Mouse (Mus musculus): ENCODE measurements around the gene Serpinb9b. TPM values are rescaled to one million over a fixed set of nuclear protein-coding genes. Genes with fewer than 3 reads are reported as not detected.

Serpinb9b gene
- total RNA-seq, 2 experiments from 2014 or later = not detected

- no peak for ATAC-seq (replicated peaks; ENCODE audit: poor library complexity, severe bottlenecking)
These were observed 64.1 kb downstream of the Serpinb9b start for GRCm38 (mm10) chr13:33091306-33091705.

Other genes starting within 250 kb of the Serpinb9b start
- not detected in 2 replicates for gene Mylk4, start 243.5 kb upstream of the Serpinb9b start, total RNA-seq (2014; fragmentation: Nextera tagmentation)
- gene Mylk4, start 243.5 kb upstream of the Serpinb9b start, total RNA-seq (2017) = not detected in 2 replicates
- 27.1 and 44.0 TPM in 2 replicates for gene Wrnip1, start 225.4 kb upstream of the Serpinb9b start, total RNA-seq (2014; fragmentation: Nextera tagmentation)
- 42.0 and 48.3 TPM in 2 replicates for gene Wrnip1, start 225.4 kb upstream of the Serpinb9b start, total RNA-seq (2017)
- not detected in 2 replicates for gene D930007J09Rik, start 224.6 kb upstream of the Serpinb9b start, total RNA-seq (2014; fragmentation: Nextera tagmentation)
- gene D930007J09Rik, start 224.6 kb upstream of the Serpinb9b start, total RNA-seq (2017) = not detected in 2 replicates
- gene Serpinb1a, start 176.2 kb upstream of the Serpinb9b start, total RNA-seq (2014; fragmentation: Nextera tagmentation) = 232 and 310 TPM in 2 replicates
- gene Serpinb1a, start 176.2 kb upstream of the Serpinb9b start, total RNA-seq (2017) = 511 and 544 TPM in 2 replicates
- not detected in 2 replicates for gene Serpinb1c, start 129.2 kb upstream of the Serpinb9b start, total RNA-seq (2014; fragmentation: Nextera tagmentation)
- not detected in 2 replicates for gene Serpinb1c, start 129.2 kb upstream of the Serpinb9b start, total RNA-seq (2017)
- 1.9 and 2.2 TPM in 2 replicates for gene Serpinb6b, start 62.2 kb upstream of the Serpinb9b start, total RNA-seq (2014; fragmentation: Nextera tagmentation)
- 5.1 and 5.9 TPM in 2 replicates for gene Serpinb6b, start 62.2 kb upstream of the Serpinb9b start, total RNA-seq (2017)
- gene Serpinb9, start 24.2 kb upstream of the Serpinb9b start, total RNA-seq (2014; fragmentation: Nextera tagmentation) = 4.8 and 5.0 TPM in 2 replicates
- 3.2 and 4.2 TPM in 2 replicates for gene Serpinb9, start 24.2 kb upstream of the Serpinb9b start, total RNA-seq (2017)
- not detected in 2 replicates for gene Serpinb1b, start 51.2 kb downstream of the Serpinb9b start, total RNA-seq (2014; fragmentation: Nextera tagmentation)
- gene Serpinb1b, start 51.2 kb downstream of the Serpinb9b start, total RNA-seq (2017) = not detected in 2 replicates
- gene Serpinb9c, start 132.3 kb downstream of the Serpinb9b start, total RNA-seq (2014; fragmentation: Nextera tagmentation) = not detected in 2 replicates
- not detected in 2 replicates for gene Serpinb9c, start 132.3 kb downstream of the Serpinb9b start, total RNA-seq (2017)
- not detected in 2 replicates for gene Serpinb9d, start 165.5 kb downstream of the Serpinb9b start, total RNA-seq (2014; fragmentation: Nextera tagmentation)
- not detected in 2 replicates for gene Serpinb9d, start 165.5 kb downstream of the Serpinb9b start, total RNA-seq (2017)
- not detected in 2 replicates for gene Serpinb9e, start 222.2 kb downstream of the Serpinb9b start, total RNA-seq (2014; fragmentation: Nextera tagmentation)
- not detected in 2 replicates for gene Serpinb9e, start 222.2 kb downstream of the Serpinb9b start, total RNA-seq (2017)

All from granulocyte monocyte progenitor cell, adult 5-6 weeks (primary cell).